9 mouse cellular contexts compared by ENCODE assay signal in the genomic region with DNA sequence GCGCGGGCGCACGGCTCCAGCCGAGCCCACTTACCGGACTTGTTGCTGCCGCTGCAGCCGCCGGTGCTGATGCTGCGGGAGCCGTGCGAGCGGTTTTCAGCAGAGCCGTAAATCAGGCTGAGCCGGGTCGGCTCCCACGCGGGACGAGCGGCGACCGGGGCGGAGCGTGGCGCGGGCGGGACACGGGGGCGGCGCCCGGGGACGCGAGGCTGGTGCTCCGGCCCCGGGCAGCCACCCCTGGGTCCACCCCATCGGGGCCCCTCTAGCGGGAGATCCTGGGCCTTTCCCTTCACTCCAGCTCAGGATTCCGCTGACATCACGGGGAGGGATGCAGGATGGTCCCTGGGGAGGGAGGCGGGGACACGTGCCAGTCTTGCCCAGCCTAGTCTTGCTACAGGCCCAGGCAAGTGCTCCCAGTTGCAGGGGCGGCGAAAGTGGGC. TPM values are rescaled to one million over a fixed set of nuclear protein-coding genes. Genes with fewer than 3 reads are reported as not detected.
DNase-seq lines count a peak whose midpoint lies in the region; ATAC-seq and TF ChIP-seq lines count a peak whose summit lies in the region.
"Had no signal": no experiment of that assay in that cellular context is flagged by ENCODE, and none has a peak within 500 bp of the region (broad histone marks: within the 10 kb centered on the region; RNA-seq: fewer than 3 reads in every experiment).

A gene (minus strand): TSS at position 326 of the 440 bp plus-strand sequence.

- peak within 1 kb of the TSS; percentile 60 for H3K4me3 ChIP-seq in lung, adult 2 months (replicated peaks; ENCODE audit: extremely low read depth, low read depth, low read length)
- peak within 1 kb of the TSS; percentile 56 for H3K4me3 ChIP-seq in olfactory bulb, adult 2 months (ENCODE audit: insufficient read depth, low read depth, low read length)

- no peak for TF ChIP-seq CTCF in lung, adult 2 months (IDR thresholded peaks at IDR 0.05; ENCODE audit: insufficient read depth, low read length)
- TF ChIP-seq CTCF in olfactory bulb, adult 2 months (IDR thresholded peaks at IDR 0.05; ENCODE audit: insufficient read depth, low read depth, low read length): no peak

- DNase-seq in MN1 (ENCODE audit: low spot score): peak; percentile 95
- peak; percentile 64 for DNase-seq in cerebellum, adult 8-10 months
- DNase-seq in heart, postnatal 4 days: peak; percentile 85
- DNase-seq in layer of hippocampus, adult 8-10 months (ENCODE audit: low spot score in 2 of 2): peak; percentile 85 to 86
- DNase-seq in lung, adult 2 months: peak; percentile 30
- DNase-seq in thymus, postnatal 4 days: peak; percentile 65

- 2% methylated on average over 43 of the region's 43 CpGs for WGBS in lung, adult 2 months
- WGBS in olfactory bulb, adult 2 months: 1% methylated on average over 43 of the region's 43 CpGs

- peak; percentile 81 for ATAC-seq in frontal cortex, adult (ENCODE audit: low TSS enrichment)

- no peak within 1 kb of the TSS for H3K27ac ChIP-seq in olfactory bulb, adult 2 months (ENCODE audit: insufficient read depth, low read depth, low read length)
- H3K27ac ChIP-seq: macrophage had no signal

- TF ChIP-seq POLR2A in lung, adult 2 months (IDR thresholded peaks at IDR 0.05; ENCODE audit: borderline replicate concordance, extremely low read depth, low read depth, low read length): no peak
- TF ChIP-seq POLR2A in olfactory bulb, adult 2 months (IDR thresholded peaks at IDR 0.05; ENCODE audit: insufficient read depth, low read depth, low read length): no peak

- no peaks in the 10 kb centered on the region for H3K4me1 ChIP-seq in lung, adult 2 months (ENCODE audit: control insufficient read depth, insufficient read depth, low read length)
- H3K4me1 ChIP-seq in olfactory bulb, adult 2 months (ENCODE audit: control insufficient read depth, insufficient read depth, low read length): 0 out of 2 replicates have a peak, but pooled peaks cover 2% of the 10 kb centered on the region

RNA-seq across cellular contexts. Expression of the gene that starts here (rescaled TPM):
- total RNA-seq in heart, postnatal 4 days (2021): 1 to 10 TPM; 1.2 to 1.6 TPM
- total RNA-seq in layer of hippocampus, adult 8-10 months (2022): 100 to 1,000 TPM; 214 to 255 (median 232) TPM
- 5.0 and 5.1 TPM in 2 replicates for polyA plus RNA-seq in lung, adult 2 months (2012; rRNA removed)
- polyA plus RNA-seq in olfactory bulb, adult 2 months (2012; ENCODE audit: insufficient read depth, insufficient read length, low replicate concordance, missing spikeins): not detected in 2 replicates

Comparison
In these comparisons a context has a peak if more than half of its experiments do, and no peak if none do; other contexts are left out.
1. RNA of the gene that starts here (total RNA-seq): 214 to 255 TPM in layer of hippocampus, adult 8-10 months; 1.2 to 1.6 TPM in heart, postnatal 4 days; every median in the first group is over 10 times any median in the second.
2. DNase-seq: peak in every context shown above with its lines; median percentile 95 in MN1; 86 in layer of hippocampus, adult 8-10 months; 85 in heart, postnatal 4 days; 65 in thymus, postnatal 4 days; 64 in cerebellum, adult 8-10 months; 30 in lung, adult 2 months.